ENCODE assay signal across 8 mouse cellular contexts in genomic region chr4:119733942-119734341, GRCm38 (mm10). TPM values are rescaled to one million over a fixed set of nuclear protein-coding genes. Genes with fewer than 3 reads are reported as not detected.
DNase-seq lines count a peak whose midpoint lies in the region; ATAC-seq and TF ChIP-seq lines count a peak whose summit lies in the region.

No protein-coding gene starts in this region.

- H3K9me3 ChIP-seq in kidney, embryonic 14.5 days (ENCODE audit: control insufficient read depth, low read length) = no peaks in the 10 kb centered on the region
- no peaks in the 10 kb centered on the region for H3K9me3 ChIP-seq in forebrain, embryonic 13.5 days (replicated peaks)
- no peaks in the 10 kb centered on the region for H3K9me3 ChIP-seq in hindbrain, postnatal 0 days (ENCODE audit: low read length)

- no peak for TF ChIP-seq CTCF in hindbrain, postnatal 0 days (IDR thresholded peaks at IDR 0.05; ENCODE audit: low read depth)

- H3K27ac ChIP-seq in kidney, embryonic 14.5 days (ENCODE audit: low read depth, low read length) = no peak overlapping the region
- no peak overlapping the region for H3K27ac ChIP-seq in forebrain, embryonic 13.5 days
- H3K27ac ChIP-seq in hindbrain, postnatal 0 days = peak overlapping the region; percentile 56

- peak overlapping the region; percentile 75 for H3K4me3 ChIP-seq in kidney, embryonic 14.5 days (ENCODE audit: low read length)
- peak overlapping the region; percentile 76 for H3K4me3 ChIP-seq in forebrain, embryonic 13.5 days
- peak overlapping the region; percentile 91 for H3K4me3 ChIP-seq in hindbrain, postnatal 0 days (ENCODE audit: low read length)

- H3K36me3 ChIP-seq in kidney, embryonic 14.5 days (ENCODE audit: control insufficient read depth, insufficient read depth, low read length) = no peaks in the 10 kb centered on the region
- H3K36me3 ChIP-seq in forebrain, embryonic 13.5 days (ENCODE audit: poor library complexity, severe bottlenecking) = no peaks in the 10 kb centered on the region
- H3K36me3 ChIP-seq in hindbrain, postnatal 0 days (ENCODE audit: insufficient read depth, low read length) = no peaks in the 10 kb centered on the region

- peak overlapping the region; percentile 61; the same call in 1 of the 2 replicates for H3K9ac ChIP-seq in kidney, embryonic 14.5 days (ENCODE audit: low read depth, low read length)
- peak overlapping the region; percentile 70 for H3K9ac ChIP-seq in forebrain, embryonic 13.5 days
- H3K9ac ChIP-seq in hindbrain, postnatal 0 days (replicated peaks; ENCODE audit: low read length) = peak overlapping the region; percentile 72

- peak overlapping the region; percentile 96 for H3K4me2 ChIP-seq in kidney, embryonic 14.5 days (replicated peaks; ENCODE audit: low read depth, low read length)
- H3K4me2 ChIP-seq in forebrain, embryonic 13.5 days = peak overlapping the region; percentile 99
- peak overlapping the region; percentile 93 for H3K4me2 ChIP-seq in hindbrain, postnatal 0 days (ENCODE audit: low read depth, low read length)

- no peak for DNase-seq in kidney, adult 8-10 months
- DNase-seq in adrenal gland, postnatal 10 days = peak; percentile 62
- DNase-seq in hindbrain, postnatal 0 days (ENCODE audit: low spot score) = no peak
- DNase-seq in lung, postnatal 36 days = peak; percentile 33

- H3K4me1 ChIP-seq in kidney, embryonic 14.5 days (ENCODE audit: control insufficient read depth, insufficient read depth, low read length) = peaks cover 6% of the 10 kb centered on the region; the same call in 1 of the 2 replicates
- H3K4me1 ChIP-seq in forebrain, embryonic 13.5 days = peaks cover 10% of the 10 kb centered on the region
- H3K4me1 ChIP-seq in hindbrain, postnatal 0 days (ENCODE audit: insufficient read depth, low read length) = no peaks in the 10 kb centered on the region

- WGBS in kidney, embryonic 14.5 days = under 1% methylated on average over 39 of the region's 44 CpGs
- whole genome bisulfite sequencing in forebrain, embryonic 13.5 days = under 1% methylated on average over 43 of the region's 44 CpGs
- WGBS in hindbrain, postnatal 0 days = under 1% methylated on average over 43 of the region's 44 CpGs

- no peaks in the 10 kb centered on the region; the same call in 1 of the 2 replicates for H3K27me3 ChIP-seq in kidney, embryonic 14.5 days (ENCODE audit: control insufficient read depth, insufficient read depth, low read length)
- peaks cover 34% of the 10 kb centered on the region for H3K27me3 ChIP-seq in forebrain, embryonic 13.5 days
- H3K27me3 ChIP-seq in hindbrain, postnatal 0 days (ENCODE audit: insufficient read depth, low read length) = peaks cover 3% of the 10 kb centered on the region; the same call in 1 of the 2 replicates

- peak; percentile 45 for ATAC-seq in kidney, embryonic 14.5 days (ENCODE audit: low FRiP score, low TSS enrichment)
- no peak for ATAC-seq in forebrain, embryonic 13.5 days
- ATAC-seq in hindbrain, postnatal 0 days = no peak
- no peak for ATAC-seq in megakaryocyte-erythroid progenitor cell, adult 5-6 weeks (replicated peaks; ENCODE audit: low FRiP score, low TSS enrichment, poor library complexity, severe bottlenecking)
- ATAC-seq in granulocyte monocyte progenitor cell, adult 5-6 weeks (replicated peaks; ENCODE audit: poor library complexity, severe bottlenecking) = no peak

RNA-seq across cellular contexts. Expression of gene Hivep3, which starts 0.4 kb away (rescaled TPM):
- polyA plus RNA-seq in kidney, embryonic 14.5 days (2014; fragmentation: Nextera tagmentation; extraction: Ambion mirVana) = 6.3 and 6.6 TPM in 2 replicates
- 1 to 10 TPM; 7.4 to 9.7 TPM for total RNA-seq in adrenal gland, postnatal 10 days (2021)
- 8.8 and 10.5 TPM in 2 replicates for polyA plus RNA-seq in forebrain, embryonic 13.5 days (2015; fragmentation: Nextera tagmentation; extraction: Ambion mirVana)
- total RNA-seq in hindbrain, postnatal 0 days (2014; rRNA removed) = 11.0 and 27.1 TPM in 2 replicates
- 14.0 and 15.1 TPM in 2 replicates for polyA plus RNA-seq in hindbrain, postnatal 0 days (2015; fragmentation: Nextera tagmentation; extraction: Ambion mirVana)
- total RNA-seq in megakaryocyte-erythroid progenitor cell, adult 5-6 weeks (2014; fragmentation: Nextera tagmentation) = 2.7 and 2.9 TPM in 2 replicates
- total RNA-seq in megakaryocyte-erythroid progenitor cell, adult 5-6 weeks (2017) = 1.6 and 2.5 TPM in 2 replicates
- total RNA-seq in granulocyte monocyte progenitor cell, adult 5-6 weeks (2014; fragmentation: Nextera tagmentation) = 5.8 and 11.9 TPM in 2 replicates
- total RNA-seq in granulocyte monocyte progenitor cell, adult 5-6 weeks (2017) = 2.1 and 4.4 TPM in 2 replicates

Comparison
In these comparisons a context has a peak if more than half of its experiments do, and no peak if none do; other contexts are left out.
1. DNase-seq: peak in adrenal gland, postnatal 10 days (single experiment) and lung, postnatal 36 days (single experiment); none in kidney, adult 8-10 months (0 of 2) and hindbrain, postnatal 0 days (single experiment).
2. Peak in every context shown above with its lines, with median percentiles within 50 percentile points of each other: H3K4me2 ChIP-seq, H3K4me3 ChIP-seq and H3K9ac ChIP-seq.